Mouse (Mus musculus): ENCODE measurements around the gene Tbc1d19. TPM values are rescaled to one million over a fixed set of nuclear protein-coding genes. Genes with fewer than 3 reads are reported as not detected.

Gene Tbc1d19
- total RNA-seq, 2 experiments from 2014 or later, result 21.5 to 27.1 TPM

- DNase-seq, result no peak
These were observed 93.4 kb downstream of the Tbc1d19 start for GRCm38 (mm10) chr5:53902757-53903156.

GRCm38 (mm10) chr5:53909201-53909600, 99.8 kb downstream of the Tbc1d19 start:
- no peak for DNase-seq

- DNase-seq, result no peak
These were observed 111.0 kb downstream of the Tbc1d19 start for GRCm38 (mm10) chr5:53920416-53920815.

GRCm38 (mm10) chr5:53922149-53922904, 112.9 kb downstream of the Tbc1d19 start:
- no peak for DNase-seq

GRCm38 (mm10) chr5:53924005-53924404, 114.6 kb downstream of the Tbc1d19 start:
- DNase-seq, result no peak

- no peak for DNase-seq
These were observed 117.0 kb downstream of the Tbc1d19 start for GRCm38 (mm10) chr5:53926301-53926855.

- no peak for DNase-seq
These were observed 118.5 kb downstream of the Tbc1d19 start for GRCm38 (mm10) chr5:53927886-53928285.

GRCm38 (mm10) chr5:53928537-53928936, 119.1 kb downstream of the Tbc1d19 start:
- no peak for DNase-seq

- DNase-seq, result peak; percentile 17 to 24
These were observed 119.8 kb downstream of the Tbc1d19 start for GRCm38 (mm10) chr5:53929205-53929614.

- peak in 1 of 2 experiments; percentile 34 for DNase-seq
These were observed 120.4 kb downstream of the Tbc1d19 start for GRCm38 (mm10) chr5:53929814-53930213.

GRCm38 (mm10) chr5:53931011-53931410, 121.6 kb downstream of the Tbc1d19 start:
- no peak for DNase-seq

- DNase-seq, result peak; percentile 44 to 72
These were observed 124.2 kb downstream of the Tbc1d19 start for GRCm38 (mm10) chr5:53933628-53934027.

GRCm38 (mm10) chr5:53934040-53934439, 124.6 kb downstream of the Tbc1d19 start:
- DNase-seq, result no peak

- DNase-seq, result peak; percentile 13 to 31
These were observed 125.4 kb downstream of the Tbc1d19 start for GRCm38 (mm10) chr5:53934826-53935225.

GRCm38 (mm10) chr5:53937187-53937586, 127.8 kb downstream of the Tbc1d19 start:
- peak; percentile 51 to 68 for DNase-seq

- DNase-seq, result no peak
These were observed 129.6 kb downstream of the Tbc1d19 start for GRCm38 (mm10) chr5:53939026-53939425.

- no peak for DNase-seq
These were observed 132.1 kb downstream of the Tbc1d19 start for GRCm38 (mm10) chr5:53941322-53942024.

GRCm38 (mm10) chr5:53942332-53942731, 132.9 kb downstream of the Tbc1d19 start:
- DNase-seq, result no peak

- peak; percentile 56 to 64 for DNase-seq
These were observed 134.0 kb downstream of the Tbc1d19 start for GRCm38 (mm10) chr5:53943321-53943857.

GRCm38 (mm10) chr5:53946747-53947146, 137.3 kb downstream of the Tbc1d19 start:
- DNase-seq, result no peak

GRCm38 (mm10) chr5:53947549-53948183, 138.3 kb downstream of the Tbc1d19 start:
- DNase-seq, result peak; percentile 39 to 67

GRCm38 (mm10) chr5:53948606-53949266, 139.3 kb downstream of the Tbc1d19 start:
- DNase-seq, result peak; percentile 55 to 74
